Mouse (Mus musculus) regulatory T cell (primary cell): Measurements from ENCODE around the gene Slc48a1.

Source experiments
- in situ Hi-C: fragments of 300-600 bp; cut with MboI, MseI; formaldehyde crosslinking; loops from one replicate; pipeline ENCODE4 v1.15.1; 2025; ENCODE audit warnings: high pct_unique_total_duplicates

Gene Slc48a1

DNA sequence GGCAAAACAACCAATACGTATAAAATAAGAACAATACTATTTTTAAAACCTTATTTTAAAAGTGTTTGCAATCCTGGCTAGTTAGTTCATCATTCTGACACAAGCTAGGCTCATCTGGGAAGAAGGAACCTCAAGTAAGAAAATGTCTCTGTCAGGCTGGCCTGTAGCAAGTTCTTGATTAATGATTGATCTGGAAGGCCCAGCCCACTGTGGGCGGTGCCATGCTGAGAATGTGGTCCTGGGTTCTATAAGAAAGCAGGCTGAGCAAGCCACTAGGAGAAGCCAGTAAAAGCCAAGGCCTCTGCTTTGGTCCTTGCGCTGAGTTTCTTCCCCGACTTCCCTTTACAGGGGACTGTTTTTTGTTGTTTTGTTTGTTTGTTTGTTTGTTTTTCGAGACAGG is 25.8 kb upstream of the Slc48a1 start:
- in situ Hi-C loops = no loop called here

DNA sequence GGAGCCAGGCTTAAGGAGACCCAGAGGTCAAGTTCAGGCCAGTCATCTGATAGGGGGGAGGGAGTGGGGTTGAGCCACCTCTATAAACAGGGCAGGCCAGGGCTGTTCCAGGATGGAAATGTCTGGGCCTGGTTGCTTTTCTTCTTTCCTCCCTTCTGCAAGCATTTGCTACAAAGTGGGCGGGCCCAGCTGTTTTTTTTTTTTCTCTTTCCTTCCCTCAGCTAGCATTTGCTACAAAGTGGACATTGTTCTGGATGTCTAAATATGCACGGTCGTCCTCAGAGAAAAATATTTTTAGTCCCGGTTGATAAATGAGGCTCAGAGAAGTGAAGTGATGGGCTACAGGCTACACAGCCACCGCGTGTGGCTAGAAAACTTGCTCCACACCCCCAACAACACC is 23.8 kb upstream of the Slc48a1 start:
- in situ Hi-C loops = no loop called here

DNA sequence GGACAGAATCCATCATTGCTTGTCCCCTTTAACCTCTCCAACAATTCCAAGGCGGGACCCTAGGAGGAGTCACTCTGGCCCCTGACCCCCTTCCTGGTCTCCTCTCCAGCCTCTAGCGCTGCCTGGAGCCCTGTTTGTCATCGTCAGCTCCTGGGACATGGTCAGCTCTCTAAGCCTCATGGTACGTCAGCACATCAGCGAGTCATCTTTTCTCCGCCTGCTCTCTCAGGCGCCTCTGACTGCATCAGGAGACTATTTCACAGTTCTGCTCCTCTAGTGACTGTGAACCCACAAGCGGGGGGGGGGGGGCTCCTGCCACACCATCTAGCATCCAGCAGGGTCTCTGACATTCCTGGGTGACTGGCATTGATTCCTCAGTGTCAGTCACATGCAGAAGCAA is 23.0 kb upstream of the Slc48a1 start:
- in situ Hi-C loops = loop anchor here (5.0 kb wide), 1 partner anchor 88 kb away; no protein-coding TSS in a partner anchor

DNA sequence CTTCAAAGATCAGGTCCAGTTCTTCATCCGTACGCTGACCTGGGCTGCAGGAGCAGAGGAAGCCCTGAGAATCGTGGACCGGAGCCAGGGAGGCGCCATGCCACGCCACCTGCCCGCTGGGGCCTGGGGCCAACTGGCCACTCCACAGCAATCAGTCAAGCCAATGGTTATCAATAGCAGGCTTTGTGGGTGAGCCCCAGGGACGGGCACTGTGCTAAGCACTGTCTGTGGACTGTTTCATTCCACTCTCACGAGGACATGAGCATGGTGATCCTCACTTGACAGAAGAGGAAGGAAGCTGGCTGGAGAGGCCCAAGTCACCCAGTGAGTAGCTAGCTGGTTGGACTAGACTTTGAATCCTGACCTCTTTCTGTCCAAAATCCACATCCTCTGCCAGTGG is 18.3 kb upstream of the Slc48a1 start:
- in situ Hi-C loops = loop anchor here (10.0 kb wide), 1 partner anchor 815 kb away; no protein-coding TSS in a partner anchor

DNA sequence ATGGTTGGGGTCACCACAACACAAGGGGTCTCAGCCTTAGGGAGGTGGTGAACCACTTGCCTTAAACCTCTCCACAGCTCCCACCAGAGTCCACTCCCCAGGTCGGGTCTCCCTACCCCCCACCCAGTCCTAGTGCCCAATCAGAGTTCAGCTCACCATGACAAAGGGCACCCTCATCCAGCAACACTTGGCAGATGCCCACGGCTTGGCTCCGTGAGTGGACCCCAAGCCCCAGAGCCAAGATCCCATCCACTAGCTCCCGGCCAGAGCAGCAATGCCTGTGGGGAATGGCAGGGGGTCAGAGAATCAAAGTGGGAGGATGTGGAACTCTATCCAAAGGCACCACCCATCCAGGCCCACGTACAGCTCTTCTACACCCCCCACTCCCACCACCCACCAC is 17.4 kb upstream of the Slc48a1 start:
- in situ Hi-C loops = loop anchor here (10.0 kb wide), 1 partner anchor 816 kb away; no protein-coding TSS in a partner anchor

DNA sequence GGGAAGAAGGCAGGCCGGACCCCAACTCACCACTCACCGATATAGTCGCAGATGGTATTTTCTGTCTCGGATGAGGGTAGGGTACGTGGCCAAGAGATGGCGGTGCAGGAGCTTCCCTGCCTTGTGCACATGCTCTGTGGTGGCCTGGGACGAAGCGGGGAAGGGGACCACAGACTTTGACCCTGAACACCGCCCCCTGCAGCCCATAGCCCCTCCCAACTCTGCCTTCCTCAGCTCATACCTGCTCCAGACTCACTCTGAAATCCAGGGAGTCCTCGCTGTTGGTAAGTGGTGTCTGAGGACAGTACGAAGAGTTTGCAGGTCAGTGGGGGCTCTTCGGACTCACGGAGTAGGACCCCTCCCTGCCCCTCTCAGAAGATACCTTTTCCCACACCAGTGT is 16.9 kb upstream of the Slc48a1 start:
- in situ Hi-C loops = loop anchor here (10.0 kb wide), 1 partner anchor 817 kb away; no protein-coding TSS in a partner anchor

DNA sequence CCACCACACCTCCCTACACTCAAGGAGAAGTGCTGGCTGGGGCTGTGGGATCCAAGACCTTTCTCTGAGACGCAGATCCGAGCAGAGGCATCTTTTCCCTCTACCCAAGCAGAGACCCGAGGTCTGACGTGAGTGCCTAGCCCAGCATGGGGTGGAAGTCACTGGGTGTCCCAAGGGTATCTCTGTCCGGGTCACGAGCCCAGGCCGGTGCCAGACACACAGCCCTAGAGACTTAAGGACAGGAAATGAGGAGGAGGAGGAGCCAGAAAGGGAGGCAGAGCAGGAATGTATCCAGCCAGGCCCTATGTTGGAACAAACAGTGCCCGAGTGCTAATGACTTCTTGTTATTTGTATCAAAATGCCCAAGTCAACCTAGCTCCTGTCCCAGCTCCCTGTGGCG is 15.6 kb upstream of the Slc48a1 start:
- in situ Hi-C loops = loop anchor here (10.0 kb wide), 1 partner anchor 818 kb away; no protein-coding TSS in a partner anchor

DNA sequence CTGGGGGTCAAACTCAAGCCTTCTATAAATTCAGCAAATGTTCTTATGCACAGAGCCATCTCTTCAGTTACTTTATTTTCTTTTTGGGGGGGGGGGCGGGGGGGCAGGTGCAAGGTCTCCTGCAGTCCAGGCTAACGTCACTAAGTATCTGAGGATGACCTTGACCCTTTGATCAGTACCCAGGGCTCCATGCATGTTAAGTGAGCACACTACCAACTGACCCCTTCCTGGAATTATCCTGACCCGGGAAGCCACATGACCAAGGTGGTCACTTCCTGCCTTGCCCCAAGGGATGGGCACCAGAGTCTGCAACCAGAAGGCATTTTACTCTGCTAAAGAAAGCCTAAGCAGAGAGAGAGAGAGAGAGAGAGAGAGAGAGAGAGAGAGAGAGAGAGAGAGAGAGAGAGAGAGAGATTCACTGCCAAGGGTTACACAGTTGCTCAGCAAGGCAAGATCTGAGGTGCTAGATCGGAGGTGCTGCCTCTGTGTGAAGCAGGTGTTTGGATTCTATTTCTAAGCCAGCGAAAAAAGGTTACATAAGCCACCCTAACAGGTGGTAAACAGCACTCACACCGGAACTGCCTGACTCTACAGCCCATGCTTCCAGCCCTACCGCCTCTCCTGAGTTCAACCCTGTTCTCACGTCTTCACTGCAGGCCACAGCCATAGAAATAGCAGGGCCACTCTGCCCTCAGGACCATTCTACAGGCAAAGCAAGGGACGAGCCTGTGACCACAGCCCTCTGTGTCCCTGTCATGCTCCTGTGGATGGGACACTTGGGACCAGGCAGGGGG is 14.9 kb upstream of the Slc48a1 start:
- in situ Hi-C loops = loop anchor here (10.0 kb wide), 1 partner anchor 819 kb away; no protein-coding TSS in a partner anchor

DNA sequence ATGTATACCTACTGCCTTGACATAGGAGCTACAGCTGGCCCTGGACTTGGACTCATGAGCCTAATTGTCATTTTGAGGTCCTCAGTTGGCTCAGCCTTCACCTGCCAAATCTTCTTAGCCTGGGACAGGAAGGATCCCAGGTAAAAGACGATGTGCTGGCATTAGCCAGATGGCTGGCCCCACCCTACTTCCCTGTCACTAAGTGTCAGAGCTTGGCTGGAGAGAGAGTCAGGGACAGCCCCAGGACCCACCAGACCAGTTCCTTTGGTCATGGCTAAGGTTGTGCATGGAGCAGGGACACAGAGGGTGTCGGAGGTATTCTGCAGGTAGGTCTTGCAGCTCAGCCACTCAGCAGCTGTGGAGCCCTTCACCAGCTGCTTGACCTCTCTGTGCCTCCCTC is 13.8 kb upstream of the Slc48a1 start:
- in situ Hi-C loops = loop anchor here (10.0 kb wide), 1 partner anchor 820 kb away; no protein-coding TSS in a partner anchor

DNA sequence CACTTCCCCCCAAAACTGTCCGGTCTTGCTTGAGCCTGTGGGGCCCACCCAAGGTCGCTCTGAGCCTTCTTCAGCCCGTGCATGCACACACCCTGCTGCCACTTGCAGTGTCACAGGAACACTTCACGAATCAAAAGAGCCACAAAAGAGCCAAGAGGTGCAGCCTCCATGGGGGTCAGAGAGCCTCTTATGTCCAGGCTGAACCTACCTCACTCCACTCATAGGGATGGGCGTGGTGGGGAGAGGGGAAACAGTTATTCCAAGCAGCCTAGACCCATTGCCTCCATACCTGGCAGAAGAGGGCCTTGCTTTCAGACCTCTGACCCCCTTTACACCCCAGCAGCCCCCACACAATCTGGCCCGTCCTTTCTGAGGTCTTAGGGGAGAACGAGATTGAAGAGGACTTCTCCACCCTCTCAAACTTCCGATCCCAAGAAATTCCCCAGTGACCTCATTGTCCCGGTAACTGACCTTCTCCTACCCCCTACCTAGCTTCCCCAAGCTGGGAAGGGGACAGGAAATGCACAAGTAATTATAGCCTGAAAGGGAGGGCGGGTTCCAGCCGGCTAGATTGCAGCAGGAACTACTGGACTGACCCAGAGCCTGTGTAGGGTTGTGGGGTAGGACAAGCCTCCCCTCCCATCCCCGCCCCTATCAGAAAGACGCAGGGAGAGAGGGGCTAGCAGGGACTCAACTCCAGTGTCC is 13.1 kb upstream of the Slc48a1 start:
- in situ Hi-C loops = loop anchor here (10.0 kb wide), 1 partner anchor 820 kb away; no protein-coding TSS in a partner anchor

DNA sequence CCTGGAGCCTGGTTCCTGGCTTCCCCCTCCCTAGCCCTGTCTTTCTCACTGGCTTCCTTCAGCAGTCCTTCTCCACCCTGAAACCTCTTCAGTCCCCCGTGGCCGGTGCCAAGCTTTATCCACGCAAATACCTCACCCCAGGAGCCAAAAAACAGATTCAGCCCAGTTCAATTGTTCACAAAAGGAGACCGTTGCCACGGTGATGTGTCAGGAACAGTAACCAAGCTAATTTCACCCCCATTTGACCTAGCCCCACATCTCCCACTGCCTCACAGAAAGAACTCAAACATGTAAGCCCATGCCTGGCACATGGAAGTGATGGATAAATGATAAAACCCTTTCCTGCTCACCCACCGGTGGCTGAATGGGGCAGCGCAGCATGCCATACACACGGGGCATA is 12.1 kb upstream of the Slc48a1 start:
- in situ Hi-C loops = loop anchor here (10.0 kb wide), 1 partner anchor 821 kb away; no protein-coding TSS in a partner anchor

DNA sequence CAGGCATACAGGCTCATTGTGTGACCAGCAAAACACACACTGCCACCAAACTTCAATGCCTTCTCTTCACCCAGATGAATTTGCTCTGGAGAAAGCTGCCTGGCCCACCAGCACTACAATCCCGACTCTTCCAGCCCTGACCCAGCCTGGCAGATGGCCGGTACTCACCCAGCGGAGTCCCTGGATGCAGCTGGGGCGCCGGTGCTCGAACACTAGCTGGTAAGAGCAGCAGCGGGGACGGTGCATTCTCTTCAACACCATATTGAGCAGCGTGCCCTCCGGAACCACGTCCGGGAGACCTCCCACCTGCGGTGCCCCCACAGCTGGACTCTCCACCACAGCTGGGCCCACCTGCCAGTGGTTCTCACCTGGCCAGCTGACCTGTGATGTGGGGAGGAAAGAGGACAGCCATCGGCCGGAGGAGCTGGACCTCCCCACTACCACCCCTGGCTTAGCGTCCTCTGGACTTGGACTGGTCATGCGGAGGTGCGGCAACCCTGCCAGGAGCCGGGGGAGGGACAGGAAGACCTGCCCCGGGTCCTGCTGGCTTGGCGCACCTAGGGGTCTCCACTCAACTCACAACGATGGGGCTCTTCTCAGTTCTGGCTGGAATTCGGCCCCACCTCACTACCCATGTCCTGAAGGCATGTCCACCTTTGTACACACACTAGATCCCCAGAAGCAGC is 11.6 kb upstream of the Slc48a1 start:
- in situ Hi-C loops = loop anchor here (10.0 kb wide), 1 partner anchor 822 kb away; no protein-coding TSS in a partner anchor

DNA sequence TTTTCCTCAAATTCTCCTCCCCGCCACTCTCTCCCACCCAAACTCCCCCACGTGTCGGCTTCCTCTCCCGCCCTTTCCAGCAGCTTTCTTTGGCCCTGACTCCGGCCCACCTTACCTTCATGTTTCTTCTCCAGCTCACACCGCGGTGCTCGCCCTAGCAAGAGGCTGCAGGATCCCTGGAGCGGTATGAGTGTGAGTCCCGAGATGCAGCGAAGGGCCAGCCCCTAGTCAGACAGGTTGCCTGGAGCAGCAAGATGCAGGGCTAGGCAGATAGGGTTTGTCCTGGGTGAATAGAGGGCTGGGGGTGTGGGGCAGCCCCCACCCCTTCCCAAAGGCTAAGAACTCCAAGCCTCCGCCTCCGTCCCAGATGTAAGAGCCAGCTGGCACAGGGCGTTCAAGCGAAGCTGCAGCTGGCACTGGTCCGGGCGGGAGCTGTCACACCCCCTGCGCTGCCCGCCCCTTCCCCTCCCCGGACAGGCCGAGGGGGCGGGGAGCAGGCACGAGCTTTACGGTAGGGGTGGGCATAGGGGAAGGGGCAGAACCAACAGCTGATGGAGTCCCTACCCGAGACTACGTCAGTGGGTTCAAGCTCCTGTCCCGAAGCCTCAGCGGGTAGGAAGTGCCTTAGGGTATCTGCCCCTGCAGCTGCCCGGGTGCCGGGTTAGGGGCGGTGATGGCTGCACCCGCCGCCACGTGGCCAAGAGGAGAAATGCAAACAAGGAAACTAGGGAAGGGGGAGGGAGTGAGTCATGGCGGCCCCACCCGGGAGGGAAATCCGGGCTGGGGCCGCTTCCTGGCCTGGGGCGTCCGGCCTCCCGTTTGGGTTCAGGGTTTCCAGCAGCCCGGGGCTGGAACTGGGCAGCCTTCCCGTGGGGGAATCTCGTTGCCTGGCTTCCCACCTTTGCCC is 10.8 kb upstream of the Slc48a1 start, which contains the start of gene Rapgef3:
Gene Rapgef3 (minus strand): TSS at position 693 of the 907 bp plus-strand sequence.
- in situ Hi-C loops = loop anchor here (10.0 kb wide), 1 partner anchor 823 kb away; no protein-coding TSS in a partner anchor

DNA sequence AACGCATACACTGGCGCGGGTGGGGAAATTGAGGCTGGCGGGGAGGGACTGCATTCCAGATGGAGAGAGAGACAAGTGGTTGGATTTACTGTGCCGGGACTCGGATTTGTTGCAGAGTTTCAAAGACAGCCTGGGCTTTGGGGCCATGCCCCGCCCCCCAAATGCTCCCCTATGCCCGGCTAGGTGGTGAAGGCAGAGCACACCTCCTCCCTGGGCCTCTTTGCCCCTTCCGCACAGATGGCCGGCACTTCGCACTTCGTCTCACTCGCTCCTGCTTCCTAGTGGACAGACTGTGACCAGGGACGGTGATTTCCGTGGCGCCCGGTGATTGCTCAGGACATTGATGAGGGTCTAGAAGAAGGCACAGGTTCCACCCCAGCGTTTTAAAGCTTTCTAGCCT is 10.1 kb upstream of the Slc48a1 start:
- in situ Hi-C loops = loop anchor here (10.0 kb wide), 1 partner anchor 823 kb away; no protein-coding TSS in a partner anchor

DNA sequence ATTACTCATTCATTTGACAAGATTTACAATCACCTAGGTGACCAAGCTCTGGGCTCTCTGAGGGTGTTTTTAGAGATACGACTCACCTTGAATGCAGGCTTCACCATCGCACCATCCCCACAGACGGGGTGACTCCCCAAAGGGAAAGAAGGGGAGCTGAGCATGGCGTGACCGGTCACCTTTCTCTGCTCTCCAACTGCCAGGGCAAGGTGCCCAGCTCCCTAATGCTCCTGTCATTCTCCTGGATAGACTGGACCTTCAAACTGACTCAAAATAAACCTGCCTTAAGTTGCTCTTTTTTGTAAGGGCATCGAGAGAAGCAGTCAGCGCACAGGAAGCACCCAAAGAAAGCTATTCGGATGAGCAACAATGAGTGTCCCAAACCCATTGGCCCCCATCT is 8.0 kb upstream of the Slc48a1 start:
- in situ Hi-C loops = no loop called here

DNA sequence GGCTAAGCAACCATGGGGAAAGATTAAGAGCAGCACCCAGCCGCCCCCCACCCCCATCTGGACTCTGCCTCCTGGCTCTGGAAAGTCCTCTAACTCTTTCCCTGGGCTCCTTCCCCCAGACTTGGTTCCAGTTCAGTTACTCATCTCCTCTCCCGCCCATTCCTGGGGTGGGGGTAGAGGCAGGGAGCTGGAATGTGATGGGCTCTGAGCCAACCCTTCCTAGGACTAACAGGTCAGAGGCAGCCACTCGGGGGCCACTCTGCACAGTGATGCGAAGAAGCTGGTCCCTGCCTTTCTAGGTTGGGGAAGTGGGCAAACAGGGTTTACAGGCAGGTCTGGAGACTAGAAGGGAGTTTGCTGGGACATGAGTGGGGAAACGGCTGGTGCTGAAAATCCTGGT is 5.2 kb upstream of the Slc48a1 start:
- in situ Hi-C loops = no loop called here

DNA sequence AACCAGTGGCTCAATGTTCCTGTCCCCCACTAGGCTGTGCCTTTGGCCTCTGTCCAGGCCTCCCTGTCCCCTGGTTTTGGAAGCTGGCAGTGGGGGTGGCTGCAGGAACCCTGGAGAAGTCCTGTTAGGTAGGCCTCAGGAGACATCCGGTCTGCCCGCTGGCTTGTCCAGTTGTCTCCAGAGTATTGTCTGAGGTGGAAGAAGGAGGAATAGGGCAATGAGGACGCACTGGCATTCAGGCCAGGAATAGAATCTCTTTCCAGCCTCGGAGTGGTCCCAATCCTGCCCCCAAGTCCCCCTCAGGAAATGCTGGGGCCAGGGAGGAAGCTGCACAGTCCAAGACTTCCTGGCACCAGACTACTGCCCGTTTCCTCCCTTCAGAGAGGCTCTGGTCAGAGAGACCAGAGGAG is 4.4 kb upstream of the Slc48a1 start:
- in situ Hi-C loops = no loop called here

DNA sequence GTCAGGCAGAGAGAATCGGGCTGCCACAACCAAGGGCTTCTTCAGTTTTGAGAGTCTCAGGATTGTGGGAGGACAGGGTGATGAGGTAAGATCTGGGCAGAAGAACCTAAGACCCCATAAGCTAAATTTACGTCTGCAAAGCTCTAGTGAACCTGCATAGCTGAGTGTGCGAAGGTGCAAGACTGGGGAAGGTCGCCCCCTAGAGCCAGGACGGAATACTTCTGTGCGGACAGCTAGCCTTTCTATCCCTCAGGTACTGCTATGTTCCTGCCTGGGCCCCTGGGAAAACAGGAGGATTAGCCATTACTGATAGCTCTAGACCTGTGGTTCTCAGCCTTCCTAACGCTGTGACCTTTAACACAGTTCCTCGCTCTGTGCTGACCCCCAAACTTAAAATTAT is 1.8 kb upstream of the Slc48a1 start:
- in situ Hi-C loops = no loop called here

DNA sequence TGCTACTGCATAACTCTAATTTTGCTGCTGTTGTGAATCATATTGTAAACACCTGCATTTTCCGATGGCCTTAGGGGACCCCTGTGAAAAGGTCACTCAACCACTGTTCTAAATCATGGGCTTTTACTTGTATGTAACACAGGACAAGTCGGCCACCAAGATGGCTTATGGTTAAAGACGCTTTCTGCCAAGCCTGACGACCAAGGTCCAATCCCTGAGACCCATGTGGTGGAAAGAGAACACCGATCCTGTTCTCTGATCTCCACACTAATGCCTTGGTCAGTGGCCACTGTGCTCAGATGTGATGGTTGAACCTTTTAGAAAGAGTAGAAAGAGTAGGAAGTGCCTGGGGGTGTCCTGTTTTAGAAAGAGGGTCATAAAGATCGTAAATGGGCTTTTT is 1.4 kb upstream of the Slc48a1 start:
- in situ Hi-C loops = no loop called here

DNA sequence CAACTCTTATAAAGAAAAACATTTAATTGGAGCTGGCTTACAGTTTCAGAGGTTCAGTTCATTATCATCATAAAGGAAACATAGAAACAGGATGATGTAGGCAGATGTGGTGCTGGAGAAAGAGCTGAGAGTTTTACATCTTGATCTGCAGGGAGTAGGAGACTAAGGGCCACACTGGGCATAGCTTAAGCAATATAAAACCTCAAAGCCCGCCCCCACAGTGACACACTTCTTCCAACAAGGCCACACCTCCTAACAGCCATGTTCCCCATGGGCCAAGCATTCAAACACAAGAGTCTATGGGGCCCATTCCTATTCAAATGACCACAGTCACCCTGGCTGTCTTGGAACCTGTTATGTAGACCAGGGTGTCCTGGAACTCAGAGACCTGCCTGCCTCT is 1.3 kb downstream of the Slc48a1 start:
- in situ Hi-C loops = no loop called here

DNA sequence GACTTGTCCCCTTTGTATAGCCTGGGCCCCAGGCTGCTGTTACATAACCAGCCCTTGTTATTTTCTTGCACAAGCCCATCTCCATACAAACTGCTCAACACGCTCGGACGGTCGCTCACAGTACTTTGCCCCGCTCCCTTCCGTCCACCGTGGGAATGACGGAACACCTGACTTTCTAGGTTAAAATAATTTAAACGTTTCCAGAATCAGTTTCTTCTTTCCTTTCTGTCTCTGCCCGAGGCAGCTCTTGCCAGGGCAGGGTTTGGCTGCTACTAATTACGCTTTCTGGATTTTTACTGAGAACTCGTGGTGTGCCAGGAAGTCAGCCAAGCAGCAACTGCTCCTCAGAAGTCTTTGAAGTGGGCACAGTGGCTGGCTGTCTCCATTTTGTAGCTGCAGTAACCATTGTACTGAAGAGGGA is 2.3 kb downstream of the Slc48a1 start:
- in situ Hi-C loops = no loop called here
